Mouse (Mus musculus) adrenal gland, adult 2 months (tissue): ENCODE data around the gene Myadm. TPM values are rescaled to one million over a fixed set of nuclear protein-coding genes. Genes with fewer than 3 reads are reported as not detected.
"Not testable (repeated sequence)": the region's sequence is repeated elsewhere in the genome, so short reads cannot be mapped to it uniquely, and the experiment has no call there.

Experiments
- DNase-seq: peaks from one replicate; pipeline ENCODE4 v3.0.0; 2021
- polyA plus RNA-seq: library from polyadenylated mRNA; depleted of rRNA; stranded (reverse); fragments of >200 nt; gene quantifications from 2 replicates; pipeline ENCODE4 v1.2.3, GENCODE M21; 2012
- total RNA-seq, 2 experiments: library from RNA; stranded (reverse); gene quantifications; 2 replicates each; pipeline ENCODE4 v1.2.3; 2021

Gene Myadm
- total and polyA plus RNA-seq, 3 experiments, result 65.1 to 199 (median 90.8) TPM

DNA sequence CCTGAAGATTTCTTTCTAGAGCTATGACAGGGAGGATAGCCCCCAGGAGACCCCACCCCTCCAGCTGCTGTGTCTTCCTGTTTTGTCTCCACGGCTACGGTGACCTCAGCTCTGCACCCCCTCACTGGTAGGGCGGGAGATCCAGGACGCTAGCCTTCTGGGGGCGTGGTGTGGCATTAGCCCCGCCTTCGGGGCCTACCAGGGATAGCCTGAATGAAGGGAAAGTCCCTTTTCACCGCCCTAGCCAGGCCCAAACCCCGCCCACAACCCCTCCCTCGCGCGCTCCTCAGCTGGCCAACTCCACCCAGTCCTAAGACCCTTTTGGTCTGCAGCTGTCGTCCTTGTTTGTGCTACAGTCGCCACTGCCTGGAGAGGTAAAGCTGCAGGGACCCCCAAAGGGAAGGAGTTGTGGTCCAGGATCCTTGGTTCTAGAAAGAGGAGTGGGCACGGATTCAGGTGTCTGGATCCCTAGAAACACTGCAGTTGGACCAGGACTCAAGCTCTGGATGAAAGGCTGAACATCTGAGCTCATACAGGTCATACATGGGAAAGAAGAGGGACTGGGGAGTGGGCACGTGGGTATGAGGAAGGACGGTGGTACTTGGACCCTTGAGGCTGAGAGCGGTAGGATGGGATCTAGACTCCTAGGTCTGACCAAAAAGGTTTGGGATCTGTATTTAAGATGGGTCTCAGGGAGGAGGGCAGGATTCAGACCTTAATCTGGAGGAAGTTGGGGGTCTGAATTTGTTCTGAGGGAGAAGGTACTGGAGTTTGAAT, 1.6 kb downstream of the Myadm start:
- DNase-seq, result peak; percentile 98

DNA sequence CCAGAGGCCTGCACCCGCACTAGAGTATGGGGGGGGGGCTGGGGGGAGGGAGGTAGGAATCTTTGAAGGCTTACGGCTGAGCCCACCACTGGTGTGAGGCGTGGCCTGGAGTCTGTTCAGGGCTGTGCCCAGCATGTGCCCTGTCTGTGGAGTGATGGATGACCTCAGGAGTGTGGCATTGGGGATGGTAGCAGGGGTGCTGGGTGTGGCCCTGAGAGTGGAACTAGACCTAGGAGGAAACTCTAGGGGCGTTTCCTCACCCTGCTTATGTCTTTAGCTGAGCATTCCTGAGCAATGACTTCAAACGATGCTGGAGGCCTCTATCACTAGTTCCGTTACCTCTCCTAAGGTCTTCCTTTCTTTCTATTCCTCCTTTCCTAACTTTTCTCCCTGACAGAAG, 2.3 kb downstream of the Myadm start:
- peak; percentile 40 for DNase-seq

DNA sequence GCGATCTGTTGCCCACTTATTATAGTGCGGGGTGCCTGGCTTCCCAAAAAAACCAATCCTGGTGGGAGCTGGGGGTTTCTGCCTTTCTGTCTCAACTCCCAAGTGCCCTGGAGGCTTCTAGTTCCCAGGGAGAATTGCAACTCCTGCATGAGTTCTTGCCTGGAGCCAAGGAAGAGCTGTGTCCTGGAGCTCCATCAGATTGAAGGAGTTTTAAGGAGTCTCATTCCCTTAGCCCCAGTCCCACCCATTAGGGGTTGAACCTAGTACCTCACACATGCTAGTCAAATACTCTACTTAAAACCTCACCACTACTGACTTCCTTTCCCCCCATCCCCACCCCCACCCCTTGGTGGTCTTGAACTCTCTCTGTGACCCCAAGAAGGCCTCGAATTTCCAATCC, 2.9 kb downstream of the Myadm start:
- no peak for DNase-seq

DNA sequence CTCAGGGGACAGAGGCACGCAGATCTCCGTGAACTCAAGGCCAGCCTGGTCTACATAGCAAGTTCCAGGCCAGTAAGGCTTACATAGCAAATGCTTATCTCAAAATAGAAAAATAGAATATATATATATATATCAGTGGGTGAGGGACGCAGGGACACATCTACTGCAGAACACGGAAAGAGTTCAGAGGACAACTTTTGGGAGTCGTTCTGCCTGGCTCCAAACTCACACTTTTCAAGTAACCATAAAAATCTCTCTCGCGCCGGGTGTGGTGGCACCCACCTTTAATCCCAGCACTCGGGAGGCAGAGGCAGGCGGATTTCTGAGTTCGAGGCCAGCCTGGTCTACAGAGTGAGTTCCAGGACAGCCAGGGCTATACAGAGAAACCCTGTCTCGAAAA, 3.4 kb downstream of the Myadm start:
- not testable (repeated sequence) for DNase-seq

DNA sequence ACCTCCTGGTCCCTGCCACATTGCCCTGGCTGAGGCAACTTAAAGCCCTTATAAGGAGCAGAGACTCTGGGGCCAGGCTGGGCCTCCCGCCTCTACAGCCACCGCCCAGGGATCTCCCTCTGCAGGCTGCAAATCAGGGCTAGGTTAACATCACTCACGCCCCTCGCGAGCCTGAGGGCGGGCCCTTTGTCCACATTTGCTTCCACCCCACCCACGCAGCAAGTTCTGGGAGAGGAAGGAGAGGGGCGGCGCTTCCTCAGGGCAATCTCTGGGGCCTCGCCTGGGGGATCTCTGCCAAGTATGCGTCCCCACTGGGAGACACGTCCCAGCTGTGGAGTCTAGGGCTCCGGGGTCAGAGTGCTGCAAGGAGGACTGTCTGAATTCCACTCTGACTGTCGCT, 3.9 kb downstream of the Myadm start:
- DNase-seq, result peak; percentile 95

DNA sequence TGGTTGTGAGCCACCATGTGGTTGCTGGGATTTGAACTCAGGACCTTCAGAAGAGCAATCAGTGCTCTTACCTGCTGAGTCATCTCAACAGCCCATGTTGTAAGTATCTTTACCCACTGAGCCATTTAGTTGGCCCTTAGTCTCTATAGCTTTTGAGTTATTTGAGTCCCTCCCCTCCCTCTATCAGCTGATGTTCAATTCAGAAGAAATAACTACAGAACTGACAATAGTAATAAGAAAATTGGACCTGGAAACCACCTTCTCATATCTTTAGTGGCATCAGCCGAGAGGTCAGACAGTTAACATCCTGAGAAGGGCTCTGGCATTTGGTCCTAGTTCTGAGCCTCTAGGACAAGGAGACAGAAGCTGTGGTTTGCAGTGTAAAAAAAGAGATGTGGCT, 5.9 kb downstream of the Myadm start:
- no peak for DNase-seq

DNA sequence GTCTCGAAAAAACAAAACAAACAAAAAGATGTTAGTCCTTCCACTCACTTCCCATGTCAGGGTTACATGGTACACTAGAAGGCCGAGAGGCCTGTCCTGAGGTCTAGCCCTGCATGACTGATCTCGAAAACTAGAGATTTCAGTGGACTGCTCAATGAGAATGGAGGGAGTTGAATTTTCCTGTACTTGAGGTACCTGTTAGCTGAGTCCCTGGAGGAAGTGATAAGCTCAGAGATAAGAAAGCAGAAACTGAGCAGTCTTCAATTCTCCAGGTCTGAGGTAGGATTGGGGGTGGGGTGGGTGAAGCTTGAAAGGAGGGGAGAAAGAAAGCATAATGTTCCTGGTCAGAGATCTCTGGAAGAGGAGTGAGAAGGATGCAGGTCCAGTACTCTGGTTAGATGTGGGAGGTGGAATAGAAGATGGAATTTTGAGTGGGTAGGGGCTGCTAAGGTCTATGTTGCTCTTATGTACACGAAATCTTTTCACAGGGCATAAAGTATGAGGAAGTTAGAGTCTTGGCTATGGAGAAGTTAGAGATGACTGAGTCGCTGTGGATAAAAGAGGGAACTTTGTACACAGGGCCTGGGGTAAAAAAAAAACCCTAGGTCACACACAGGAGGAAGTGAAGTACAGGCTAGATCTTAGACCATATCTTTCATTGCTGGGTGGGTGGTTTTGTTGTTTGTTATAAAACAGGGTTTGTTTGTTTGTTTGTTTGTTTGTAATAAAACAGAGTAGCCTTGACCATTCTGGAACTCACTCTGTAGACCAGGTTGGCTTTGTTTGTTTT, 6.6 kb downstream of the Myadm start:
- no peak for DNase-seq

DNA sequence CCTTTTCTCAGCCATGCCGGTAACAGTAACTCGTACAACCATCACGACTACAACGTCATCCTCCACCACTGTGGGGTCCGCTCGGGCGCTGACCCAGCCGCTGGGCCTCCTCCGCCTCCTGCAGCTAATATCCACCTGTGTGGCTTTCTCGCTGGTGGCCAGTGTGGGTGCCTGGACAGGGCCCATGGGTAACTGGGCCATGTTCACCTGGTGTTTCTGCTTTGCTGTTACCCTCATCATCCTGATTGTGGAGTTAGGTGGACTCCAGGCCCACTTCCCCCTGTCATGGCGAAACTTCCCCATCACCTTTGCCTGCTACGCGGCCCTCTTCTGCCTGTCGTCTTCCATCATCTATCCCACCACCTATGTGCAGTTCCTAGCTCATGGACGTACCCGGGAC, 7.8 kb downstream of the Myadm start:
- no peak for DNase-seq

DNA sequence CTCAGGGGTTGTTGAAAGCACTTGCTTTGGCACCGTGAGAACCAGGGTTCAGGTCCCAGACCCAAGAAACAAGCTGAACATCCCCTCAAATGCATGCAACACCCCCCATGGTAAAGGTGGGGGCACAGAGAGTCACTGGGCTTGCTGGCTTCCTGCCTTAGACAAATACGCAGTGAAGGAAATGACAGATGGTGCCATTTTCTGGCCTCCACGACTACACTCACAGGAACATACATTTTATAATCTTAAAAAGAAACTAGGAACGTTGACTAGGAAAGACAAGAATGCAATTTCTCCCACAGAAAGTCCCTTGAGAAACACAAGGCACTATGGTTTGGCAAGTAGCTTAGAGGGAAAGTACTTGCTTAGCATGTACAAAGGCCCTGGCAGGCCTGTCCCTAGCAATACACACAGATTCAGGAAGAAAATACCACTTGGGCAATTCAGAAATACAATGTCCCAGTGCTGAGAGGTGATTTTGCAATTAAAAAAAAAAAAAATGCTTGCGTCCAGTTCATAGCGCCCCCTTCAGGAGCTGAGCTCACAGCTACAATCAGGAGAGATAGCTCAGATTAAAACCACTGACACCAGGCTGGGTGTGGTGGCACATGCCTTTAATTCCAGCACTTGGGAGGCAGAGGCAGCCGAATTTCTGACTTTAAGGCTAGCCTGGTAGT, 11.2 kb downstream of the Myadm start:
- DNase-seq, result no peak

DNA sequence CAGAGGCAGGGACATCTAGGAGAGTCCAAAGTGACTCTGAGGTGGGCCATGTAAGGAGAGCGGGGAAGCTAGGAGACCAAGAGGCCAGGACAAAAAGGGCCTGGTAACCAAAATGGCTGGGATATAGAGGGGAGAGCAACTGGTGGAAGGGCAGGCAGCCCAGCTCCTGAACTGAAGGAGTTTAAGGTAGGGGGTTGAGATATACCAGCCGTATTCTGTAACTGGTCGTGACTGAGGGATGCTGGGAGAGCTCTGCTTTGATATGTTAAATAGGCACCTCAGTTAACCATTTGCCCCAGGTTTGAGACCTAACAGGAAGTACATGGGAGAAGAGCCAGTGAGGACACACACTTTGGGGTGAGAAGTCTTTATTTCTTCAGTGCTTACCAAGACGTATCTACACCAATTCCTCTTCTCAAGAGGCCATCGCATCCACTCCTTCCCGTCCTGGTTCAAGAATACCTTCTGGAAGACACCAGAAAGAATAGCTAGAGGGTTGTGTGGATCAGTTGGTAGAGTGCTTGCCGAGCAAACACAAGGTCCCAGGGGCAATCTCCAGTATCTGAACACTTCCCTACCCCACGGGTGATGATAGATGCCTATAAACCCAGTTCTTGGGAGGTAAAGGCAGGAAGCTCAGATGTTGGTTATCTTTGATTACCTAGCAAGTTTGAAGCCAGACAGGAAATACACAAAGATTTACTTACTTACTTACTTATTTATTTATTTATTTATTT, 12.2 kb downstream of the Myadm start:
- DNase-seq, result no peak

DNA sequence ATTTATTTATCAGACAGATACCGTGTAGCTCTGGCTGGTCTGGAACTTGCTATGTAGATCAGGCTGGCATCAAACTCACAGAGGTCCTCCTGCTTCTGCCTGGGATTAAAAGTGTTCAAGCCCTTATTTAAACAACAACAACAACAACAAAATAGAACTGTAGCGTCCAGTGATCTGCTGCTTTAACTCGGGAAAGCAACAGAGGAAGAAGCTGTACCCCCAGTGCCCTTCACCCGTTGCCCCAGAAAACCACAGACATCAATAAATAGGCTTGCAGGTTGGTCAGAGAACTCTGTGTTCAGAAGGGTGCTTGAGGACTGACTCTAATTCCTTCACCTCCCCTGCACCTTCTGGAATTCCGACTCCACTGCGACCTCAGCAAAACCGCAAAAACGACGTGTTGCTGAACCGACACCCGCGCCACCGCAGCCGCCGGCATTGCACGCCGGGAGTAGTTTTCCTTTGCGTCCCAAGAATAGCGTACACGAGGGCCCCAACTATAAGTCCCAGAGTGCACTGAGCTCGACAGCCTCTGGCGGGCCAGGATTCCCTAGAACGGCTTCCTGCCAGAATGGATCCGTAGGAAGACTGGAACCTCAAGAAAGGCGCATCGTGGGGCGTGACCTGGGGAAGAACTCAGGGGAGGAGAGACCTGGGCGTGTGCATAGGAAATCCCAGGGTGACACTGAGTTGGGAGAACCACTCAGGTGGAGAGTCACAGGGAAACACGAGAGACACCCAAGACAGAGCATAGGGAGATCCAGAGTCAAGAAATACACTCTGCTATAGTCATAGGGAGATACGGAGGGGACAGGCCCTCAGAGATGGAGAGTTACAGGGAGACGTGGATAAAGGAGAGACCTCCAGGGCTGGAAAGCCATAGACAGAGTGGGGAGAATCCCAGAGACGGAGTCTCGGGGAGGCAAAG, 13.0 kb downstream of the Myadm start:
- DNase-seq, result peak; percentile 52

DNA sequence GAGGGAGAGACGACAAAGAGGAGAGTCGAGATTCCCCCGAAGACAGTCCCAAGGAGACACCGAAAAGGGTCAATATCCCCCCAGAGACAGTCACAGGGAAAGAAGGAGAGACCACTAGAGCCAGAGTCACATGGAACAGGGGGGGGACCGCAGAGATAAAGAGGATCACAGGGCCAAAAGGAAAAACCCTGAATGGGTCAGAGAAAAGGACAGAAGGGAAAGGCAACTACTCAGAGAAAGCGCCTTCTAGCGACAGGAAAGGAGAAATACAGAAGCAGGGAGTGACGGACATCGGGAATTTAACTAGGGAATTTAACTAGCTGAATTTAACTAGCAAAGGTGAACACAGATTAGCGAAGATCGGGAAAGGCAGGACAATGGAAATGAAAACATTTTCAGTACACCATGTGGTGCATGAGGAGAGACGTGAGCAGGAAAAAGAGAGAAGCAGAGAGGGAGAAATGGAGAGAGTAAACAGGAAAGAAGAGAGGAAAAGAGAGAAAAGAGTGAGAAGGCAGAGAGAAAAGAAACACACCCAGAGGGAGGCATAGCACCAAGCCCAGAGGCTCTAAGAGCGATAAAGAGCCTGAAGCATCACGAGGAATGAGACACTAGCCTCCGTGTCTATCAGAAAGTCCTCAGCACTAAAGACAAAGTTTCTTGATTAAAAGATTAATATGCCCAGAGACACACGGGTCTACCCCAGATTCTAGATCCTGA, 13.8 kb downstream of the Myadm start:
- no peak for DNase-seq

DNA sequence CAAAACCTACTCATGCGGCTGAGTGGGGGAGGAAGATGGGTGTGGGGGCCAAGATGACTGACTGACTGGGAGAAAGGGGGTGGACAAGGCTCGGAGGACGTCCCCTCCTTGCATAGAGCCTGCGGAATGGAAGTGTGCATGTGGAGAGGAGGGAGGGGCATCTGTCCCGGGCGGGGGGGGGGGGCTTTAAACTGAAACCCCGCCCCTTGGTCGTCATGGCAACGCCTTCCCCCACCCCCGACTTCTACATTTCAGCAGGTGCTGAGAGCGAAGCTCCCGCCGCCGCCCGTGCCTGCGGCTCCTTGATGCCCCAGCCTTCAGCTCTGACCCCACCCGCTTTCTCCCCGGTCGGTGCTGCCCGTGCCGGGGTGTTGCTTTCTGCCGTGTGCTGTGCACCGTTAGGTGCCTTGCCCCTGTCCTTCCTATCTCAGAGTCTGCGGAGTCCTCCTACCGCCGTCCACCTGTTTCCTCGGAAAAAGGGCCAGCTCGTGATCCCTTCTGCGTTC, 14.4 kb downstream of the Myadm start:
- DNase-seq, result no peak

DNA sequence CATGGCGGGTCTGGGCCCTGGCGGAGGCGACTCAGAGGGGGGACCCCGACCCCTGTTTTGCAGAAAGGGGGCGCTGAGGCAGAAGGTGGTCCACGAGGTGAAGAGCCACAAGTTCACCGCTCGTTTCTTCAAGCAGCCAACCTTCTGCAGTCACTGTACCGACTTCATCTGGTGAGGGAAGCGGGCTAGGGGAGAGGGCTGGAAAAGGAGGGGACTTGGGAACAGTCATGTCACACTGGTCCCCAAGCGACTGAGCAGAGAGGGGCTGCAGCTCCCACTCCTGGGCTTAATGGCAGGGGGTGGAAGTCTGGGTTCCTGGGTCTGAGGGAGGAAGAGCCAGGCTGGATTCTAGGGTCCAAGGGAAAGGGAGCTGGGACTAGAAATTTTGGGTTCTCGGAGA, 14.9 kb downstream of the Myadm start:
- DNase-seq, result no peak

DNA sequence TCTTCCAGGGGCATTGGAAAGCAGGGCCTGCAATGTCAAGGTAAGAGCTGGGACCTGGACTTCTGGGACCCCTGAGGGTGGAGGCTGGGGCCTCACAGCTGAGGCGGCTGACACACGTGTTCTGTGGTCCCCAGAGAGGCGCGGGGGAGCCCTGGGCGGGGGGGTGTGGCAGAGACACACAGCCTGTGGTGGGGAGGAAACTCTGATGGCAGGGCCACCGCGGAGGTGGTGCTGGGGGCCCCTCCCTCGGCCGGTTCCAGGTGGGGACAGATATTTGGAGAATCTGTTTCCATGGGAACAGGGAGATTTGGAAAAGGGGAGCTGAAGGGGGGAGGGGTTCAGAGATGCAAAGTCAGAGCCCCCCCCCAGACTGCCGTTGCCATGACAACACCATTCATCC, 15.4 kb downstream of the Myadm start:
- no peak for DNase-seq

DNA sequence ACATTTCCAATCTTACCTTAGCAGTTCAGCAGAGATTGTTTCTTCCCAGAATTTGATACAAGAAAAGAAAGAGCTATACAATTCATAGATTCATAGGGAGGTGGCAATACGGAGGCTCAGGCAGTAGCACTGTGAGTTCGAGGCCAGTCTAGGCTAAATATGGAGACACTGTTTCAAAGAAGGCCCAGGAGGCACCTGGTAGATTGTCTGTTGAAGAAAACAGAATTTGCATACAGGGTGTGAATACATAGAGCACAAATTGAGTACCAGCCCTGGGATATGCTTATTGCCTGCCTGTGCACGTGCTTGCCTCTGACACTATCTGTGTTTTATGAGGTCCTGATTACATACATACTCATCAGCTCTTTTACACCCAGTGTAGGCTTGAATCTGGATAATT, 17.5 kb downstream of the Myadm start:
- DNase-seq, result no peak

DNA sequence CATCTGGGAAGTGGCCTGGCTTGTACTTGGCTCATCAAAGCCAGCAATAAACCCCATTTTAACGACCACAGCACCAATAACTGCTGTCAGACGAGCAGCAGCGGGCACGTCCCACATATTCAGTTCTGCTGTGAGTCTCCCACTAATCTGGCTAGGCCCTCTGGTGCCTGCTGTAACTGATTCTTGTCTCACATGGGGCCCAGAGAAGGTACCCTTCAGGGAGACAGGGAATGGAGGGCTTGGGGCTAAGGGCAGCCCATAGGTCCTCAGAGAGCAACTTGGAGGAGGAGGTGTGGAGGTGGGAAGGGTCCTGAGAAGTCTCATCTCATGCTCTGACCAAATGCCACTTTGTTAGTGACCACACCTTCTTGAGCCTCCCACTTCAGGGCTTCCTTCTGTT, 19.8 kb downstream of the Myadm start:
- DNase-seq, result no peak

DNA sequence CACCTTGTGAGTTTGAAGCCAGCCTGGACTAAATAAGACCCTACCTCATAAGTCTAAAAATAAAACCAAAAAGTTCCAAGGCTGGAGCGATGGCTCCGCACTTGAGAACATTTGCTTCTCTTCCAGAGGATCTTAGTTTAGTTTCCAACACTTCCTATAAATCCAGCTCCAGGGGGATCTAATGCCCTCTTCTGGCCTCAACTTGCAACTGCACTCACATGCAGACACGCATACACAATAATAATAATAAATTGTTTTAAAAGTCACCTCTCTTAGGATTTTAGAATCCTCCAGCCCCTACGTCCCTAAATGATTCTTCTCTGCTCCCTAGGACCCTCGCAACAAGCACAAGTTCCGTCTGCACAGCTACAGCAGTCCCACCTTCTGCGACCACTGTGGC, 21.4 kb downstream of the Myadm start:
- DNase-seq, result no peak

DNA sequence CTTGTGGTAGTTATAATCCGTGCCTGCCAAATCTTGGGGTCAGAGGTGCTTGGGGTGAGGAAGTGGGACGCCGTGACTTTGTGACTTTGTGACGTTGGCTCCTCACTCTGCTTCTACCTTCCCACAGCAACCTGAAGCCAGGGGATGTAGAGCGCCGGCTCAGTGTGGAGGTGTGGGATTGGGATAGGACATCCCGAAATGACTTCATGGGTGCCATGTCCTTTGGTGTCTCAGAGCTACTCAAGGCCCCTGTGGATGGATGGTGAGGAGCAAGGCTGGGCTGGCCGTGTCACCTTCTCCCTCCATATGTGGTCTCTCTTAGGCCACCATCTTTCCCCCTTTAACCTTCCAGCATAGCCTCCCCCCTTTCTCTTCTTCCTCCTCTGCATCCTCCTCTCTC, 24.7 kb downstream of the Myadm start:
- DNase-seq, result no peak

DNA sequence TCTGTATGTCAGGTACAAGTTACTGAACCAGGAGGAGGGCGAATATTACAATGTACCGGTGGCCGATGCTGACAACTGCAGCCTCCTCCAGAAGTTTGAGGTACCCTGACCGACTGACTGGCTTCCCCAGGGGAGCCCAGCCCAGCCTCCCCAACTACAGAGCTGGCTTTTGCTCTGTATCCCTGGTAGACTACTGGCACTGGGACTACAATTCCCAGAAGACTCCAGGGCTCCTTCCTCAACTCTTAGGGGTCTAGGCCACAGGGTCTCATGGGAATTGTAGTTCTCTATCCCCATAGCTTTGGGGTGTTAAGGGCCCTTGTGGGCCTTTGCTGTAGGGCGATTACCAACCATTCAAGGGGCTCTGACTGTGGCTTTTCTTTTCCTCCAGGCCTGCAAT, 25.2 kb downstream of the Myadm start:
- no peak for DNase-seq
